ENCODE assay signal across 20 mouse cellular contexts in the genomic region with DNA sequence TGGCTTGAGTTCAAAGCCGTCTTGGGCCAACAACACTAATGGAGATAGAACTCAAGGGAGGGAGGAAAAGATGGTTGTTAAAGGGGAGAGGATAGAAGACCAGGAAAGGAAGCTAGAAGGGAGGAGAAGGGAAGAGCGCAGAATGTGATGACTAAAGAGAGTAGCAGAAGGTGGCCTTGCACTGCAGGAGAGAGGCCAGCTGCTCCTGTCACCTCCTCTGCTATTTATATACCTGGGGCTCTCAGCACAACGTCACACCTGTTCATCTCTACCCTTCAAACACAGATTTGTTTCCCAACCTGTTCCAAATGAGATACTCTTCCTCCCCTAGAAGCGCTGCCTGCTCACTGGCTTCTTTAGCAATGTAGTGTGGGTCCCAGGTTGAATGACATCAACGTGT.
DNase-seq lines count a peak whose midpoint lies in the region; ATAC-seq and TF ChIP-seq lines count a peak whose summit lies in the region.
"Had no signal": no experiment of that assay in that cellular context is flagged by ENCODE, and none has a peak within 500 bp of the region (broad histone marks: within the 10 kb centered on the region; RNA-seq: fewer than 3 reads in every experiment).

No protein-coding gene starts in this region.

- H3K4me3 ChIP-seq in midbrain, embryonic 11.5 days (ENCODE audit: low read depth, low read length) = no peak overlapping the region
- no peak overlapping the region for H3K4me3 ChIP-seq in midbrain, embryonic 10.5 days
- H3K4me3 ChIP-seq in thymus, adult 2 months (ENCODE audit: control insufficient read depth, insufficient read depth, low read length) = no peak overlapping the region
- H3K4me3 ChIP-seq: embryonic facial prominence, embryonic 15.5 days; erythroblast, embryonic 14.5 days; forebrain, embryonic 15.5 days; heart, adult 2 months; heart, embryonic 12.5 days; hindbrain, embryonic 15.5 days had no signal

- H3K4me1 ChIP-seq in midbrain, embryonic 11.5 days (ENCODE audit: control insufficient read depth, insufficient read depth, low read length) = peaks cover 18% of the 10 kb centered on the region
- peaks cover 54% of the 10 kb centered on the region for H3K4me1 ChIP-seq in midbrain, embryonic 10.5 days
- H3K4me1 ChIP-seq in thymus, adult 2 months (replicated peaks; ENCODE audit: control insufficient read depth, insufficient read depth, low read length) = no peaks in the 10 kb centered on the region
- H3K4me1 ChIP-seq: embryonic facial prominence, embryonic 15.5 days; heart, embryonic 12.5 days had no signal

- no peak overlapping the region for H3K4me2 ChIP-seq in midbrain, embryonic 11.5 days
- H3K4me2 ChIP-seq: embryonic facial prominence, embryonic 15.5 days; forebrain, embryonic 15.5 days; heart, embryonic 12.5 days; hindbrain, embryonic 15.5 days had no signal

- no peaks in the 10 kb centered on the region for H3K9me3 ChIP-seq in midbrain, embryonic 11.5 days (ENCODE audit: control insufficient read depth, low read length)
- no peaks in the 10 kb centered on the region for H3K9me3 ChIP-seq in midbrain, embryonic 10.5 days (replicated peaks)
- H3K9me3 ChIP-seq: embryonic facial prominence, embryonic 15.5 days; forebrain, embryonic 15.5 days; heart, embryonic 12.5 days; hindbrain, embryonic 15.5 days had no signal

- peaks cover 4% of the 10 kb centered on the region; the same call in 1 of the 2 replicates for H3K27me3 ChIP-seq in midbrain, embryonic 11.5 days (ENCODE audit: control insufficient read depth, insufficient read depth, low read length)
- peaks cover 59% of the 10 kb centered on the region for H3K27me3 ChIP-seq in midbrain, embryonic 10.5 days (ENCODE audit: low read depth, poor library complexity, severe bottlenecking)
- H3K27me3 ChIP-seq in thymus, adult 2 months (ENCODE audit: control insufficient read depth, insufficient read depth, low read length) = no peaks in the 10 kb centered on the region
- H3K27me3 ChIP-seq: embryonic facial prominence, embryonic 15.5 days; forebrain, embryonic 15.5 days; hindbrain, embryonic 15.5 days had no signal

- H3K9ac ChIP-seq in midbrain, embryonic 11.5 days (ENCODE audit: low read length) = no peak overlapping the region
- H3K9ac ChIP-seq: embryonic facial prominence, embryonic 15.5 days; forebrain, embryonic 15.5 days; heart, embryonic 12.5 days; hindbrain, embryonic 15.5 days had no signal

- no peak for ATAC-seq in midbrain, embryonic 11.5 days (ENCODE audit: low FRiP score)
- ATAC-seq: forebrain, embryonic 15.5 days; intestine, embryonic 16.5 days had no signal

- peak; percentile 69 for DNase-seq in cerebellum, adult 11-12 months
- no peak for DNase-seq in cerebellum, adult 11 months
- DNase-seq in midbrain, embryonic 11.5 days (ENCODE audit: low spot score, missing footprints) = peak; percentile 44
- no peak for DNase-seq in midbrain, embryonic 10.5 days (ENCODE audit: low spot score)
- peak; percentile 40 to 41 for DNase-seq in cerebellum, postnatal 14 days
- DNase-seq in thymus, adult 2 months = no peak
- DNase-seq in gastrocnemius, postnatal 14 days = no peak
- no peak for DNase-seq in lung, postnatal 14 days
- DNase-seq: adrenal gland, postnatal 10 days; embryo, embryonic 11 days; gastrocnemius, postnatal 10 days; heart, adult 2 months; heart, postnatal 36 days; kidney, adult 2 months had no signal

- no peak for TF ChIP-seq CTCF in thymus, adult 2 months (IDR thresholded peaks at IDR 0.05; ENCODE audit: borderline replicate concordance, control insufficient read depth, extremely low read depth, insufficient read depth, low read length, poor library complexity)

- TF ChIP-seq POLR2A in thymus, adult 2 months (IDR thresholded peaks at IDR 0.05; ENCODE audit: control insufficient read depth, extremely low read depth, insufficient read depth, low read length, poor library complexity) = no peak

- H3K36me3 ChIP-seq in midbrain, embryonic 11.5 days (ENCODE audit: control insufficient read depth, insufficient read depth, low read length) = no peaks in the 10 kb centered on the region
- no peaks in the 10 kb centered on the region for H3K36me3 ChIP-seq in midbrain, embryonic 10.5 days
- no peaks in the 10 kb centered on the region for H3K36me3 ChIP-seq in thymus, adult 2 months (ENCODE audit: control insufficient read depth, insufficient read depth, low read length)
- H3K36me3 ChIP-seq: embryonic facial prominence, embryonic 15.5 days; forebrain, embryonic 15.5 days; heart, embryonic 12.5 days; hindbrain, embryonic 15.5 days had no signal

- H3K27ac ChIP-seq in midbrain, embryonic 11.5 days (ENCODE audit: low read depth, low read length) = no peak overlapping the region
- no peak overlapping the region for H3K27ac ChIP-seq in midbrain, embryonic 10.5 days (replicated peaks)
- H3K27ac ChIP-seq in thymus, adult 2 months (ENCODE audit: control insufficient read depth, insufficient read depth, low read length) = no peak overlapping the region
- H3K27ac ChIP-seq: embryonic facial prominence, embryonic 15.5 days; forebrain, embryonic 15.5 days; heart, adult 2 months; hindbrain, embryonic 15.5 days had no signal

- intact Hi-C loops in gastrocnemius, postnatal 14 days (cut with DNase I; ENCODE audit: low total_unique reads) = no loop called here

- WGBS in midbrain, embryonic 11.5 days = 86% methylated on average over 5 of the region's 5 CpGs
- 83% methylated on average over 5 of the region's 5 CpGs for WGBS in midbrain, embryonic 10.5 days
- 84% methylated on average over 5 of the region's 5 CpGs for WGBS in thymus, adult 2 months

Comparison
In these comparisons a context has a peak if more than half of its experiments do, and no peak if none do; other contexts are left out.
1. DNase-seq: peak in cerebellum, adult 11-12 months (single experiment), midbrain, embryonic 11.5 days (single experiment) and cerebellum, postnatal 14 days (2 of 2); none in cerebellum, adult 11 months (single experiment), midbrain, embryonic 10.5 days (single experiment), thymus, adult 2 months (single experiment), gastrocnemius, postnatal 14 days (single experiment) and lung, postnatal 14 days (single experiment).